Mouse (Mus musculus) retina, embryonic 14.5 days (tissue): ENCODE measurements at regions not wholly inside any gene's neighbourhood (a gene's known extent, or its start where the extent isn't known, plus 50 kb on each side); places are given as distances from the start of the nearest gene placed in this dataset.
A peak's percentile ranks its signal among the peaks of the same experiment; 100 is the strongest.

Experiments
- DNase-seq: peaks from one replicate; pipeline ENCODE4 v3.0.0-alpha.2; 2015; ENCODE audit warnings: low spot score

DNA sequence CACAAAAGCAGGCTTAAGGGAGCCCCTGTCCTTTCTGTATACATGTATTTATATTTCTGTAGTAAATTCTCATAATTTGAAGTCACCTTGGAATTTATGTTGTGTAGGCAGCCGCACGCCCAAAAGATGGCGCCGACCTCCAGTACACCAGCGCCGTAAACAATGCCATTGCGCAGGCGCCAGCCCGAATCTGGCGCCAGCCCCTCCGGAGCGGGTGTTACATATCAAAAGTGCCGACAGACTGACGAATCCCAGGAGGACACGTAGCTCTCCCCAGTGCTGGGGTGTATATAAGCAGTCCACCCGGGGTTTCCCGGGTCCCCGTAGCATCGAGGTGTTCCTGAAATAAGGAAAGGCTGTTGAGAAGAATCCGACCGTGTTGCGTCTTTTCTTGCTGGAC, 108.1 kb upstream of the Pde3a start:
- DNase-seq, result no peak

- DNase-seq, result peak; percentile 17
Observed at GRCm38 (mm10) chr6:141148417-141149169, 100.5 kb upstream of the Pde3a start.

DNA sequence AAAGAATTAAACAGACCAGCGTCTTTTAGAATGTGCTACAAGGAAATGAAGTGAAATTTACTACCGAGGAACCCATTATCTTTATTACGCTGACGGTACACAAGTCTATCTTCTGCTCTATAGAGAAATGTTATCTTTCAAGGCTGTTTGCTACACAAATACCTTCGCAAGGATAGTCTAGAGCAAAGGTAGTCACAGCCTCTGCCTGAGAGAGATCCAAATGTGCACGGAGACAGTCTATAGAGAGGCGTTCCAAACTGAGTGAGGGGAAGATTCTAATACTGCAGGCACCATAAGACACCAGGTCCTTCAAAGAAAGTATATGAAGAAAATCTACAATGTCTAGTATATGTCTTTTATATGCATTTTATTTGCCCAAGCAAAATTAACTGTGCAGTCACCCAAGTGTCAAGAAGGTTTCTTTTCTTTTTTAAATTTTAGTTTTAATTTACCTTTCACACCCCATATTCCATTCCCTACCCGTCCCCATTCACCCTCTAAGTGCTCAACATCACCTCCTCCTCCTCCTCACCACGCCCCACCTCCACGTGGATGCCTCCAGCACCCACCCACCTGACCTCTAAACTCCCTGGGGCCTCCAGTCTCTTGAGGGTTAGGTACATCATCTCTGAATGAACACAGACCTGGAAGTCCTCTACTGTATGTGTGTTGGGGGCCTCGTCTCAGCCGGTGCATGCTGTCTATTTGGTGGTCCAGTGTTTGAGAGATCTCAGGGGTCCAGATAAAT, 99.7 kb upstream of the Pde3a start:
- DNase-seq, result no peak

DNA sequence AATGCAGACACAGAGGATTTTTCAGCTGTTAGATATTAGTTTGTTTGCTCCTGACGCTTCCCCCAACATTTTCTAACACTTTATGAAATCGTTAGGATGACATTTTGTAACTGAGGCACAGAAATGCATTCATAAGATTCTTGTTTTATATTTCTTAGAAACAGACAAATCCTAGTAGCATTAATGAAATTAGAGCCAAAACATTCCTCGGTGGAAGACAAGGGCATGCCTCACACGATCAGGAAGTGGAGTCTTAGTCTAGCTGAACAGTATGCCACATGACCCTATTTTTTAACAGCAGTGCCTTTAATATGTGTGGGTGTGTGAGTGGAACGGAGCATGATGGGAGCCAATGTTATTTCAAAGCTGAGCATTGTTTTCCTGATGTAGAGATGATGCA, 89.7 kb upstream of the Pde3a start:
- DNase-seq, result no peak

DNA sequence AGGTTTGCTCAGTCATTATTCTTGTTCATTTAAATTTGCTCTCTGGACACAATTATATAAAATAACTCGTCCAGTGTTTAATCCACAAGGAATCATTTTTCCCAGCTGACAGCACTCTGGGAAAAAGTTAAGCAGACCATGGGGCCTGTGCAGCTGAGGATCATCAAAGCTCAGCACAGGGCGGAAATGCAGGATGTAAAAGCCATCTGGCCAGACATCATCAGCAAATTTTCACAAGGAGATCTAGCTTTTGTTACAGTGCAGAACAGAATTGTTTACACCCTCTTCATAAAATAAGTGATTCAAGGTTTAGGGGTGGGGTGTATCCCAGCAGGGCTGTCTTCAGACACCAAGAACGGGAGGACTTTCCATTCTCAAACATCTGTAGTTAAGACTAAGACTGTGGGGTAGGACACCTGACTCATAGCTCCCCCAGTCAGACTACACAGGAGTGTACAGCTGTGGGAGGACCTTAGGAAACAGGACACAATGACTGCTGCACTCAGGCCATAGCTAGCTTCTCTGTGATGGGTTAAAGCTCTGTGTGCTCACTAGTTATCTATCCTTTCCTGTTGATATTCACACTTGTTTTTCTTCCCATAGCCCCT, 87.3 kb upstream of the Pde3a start:
- DNase-seq, result no peak

- no peak for DNase-seq
Observed at GRCm38 (mm10) chr6:141167270-141167669, 81.8 kb upstream of the Pde3a start.

- DNase-seq, result no peak
Observed at GRCm38 (mm10) chr6:141168356-141168755, 80.7 kb upstream of the Pde3a start.

DNA sequence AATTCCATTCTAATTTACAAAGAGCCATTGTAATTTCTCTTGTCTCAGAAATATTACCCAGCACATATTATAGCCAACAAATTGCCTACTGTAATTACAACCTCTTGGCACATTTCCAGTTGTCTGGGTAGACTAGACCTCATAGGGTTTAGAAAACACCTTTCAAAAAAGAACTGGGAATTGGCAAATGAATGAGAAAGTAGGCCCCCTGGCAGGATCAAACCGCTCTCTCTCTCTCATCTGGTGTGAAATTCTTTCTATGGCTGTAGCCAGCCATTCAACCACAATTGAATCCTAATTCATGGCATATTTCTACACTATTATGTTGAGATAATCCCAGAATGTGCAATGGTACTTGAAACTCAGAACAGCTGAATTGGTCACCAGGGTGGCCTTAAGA, 65.3 kb upstream of the Pde3a start:
- DNase-seq, result no peak

- no peak for DNase-seq
Observed at GRCm38 (mm10) chr6:141188036-141188435, 61.0 kb upstream of the Pde3a start.

GRCm38 (mm10) chr6:141189093-141189492, 60.0 kb upstream of the Pde3a start:
- no peak for DNase-seq

DNA sequence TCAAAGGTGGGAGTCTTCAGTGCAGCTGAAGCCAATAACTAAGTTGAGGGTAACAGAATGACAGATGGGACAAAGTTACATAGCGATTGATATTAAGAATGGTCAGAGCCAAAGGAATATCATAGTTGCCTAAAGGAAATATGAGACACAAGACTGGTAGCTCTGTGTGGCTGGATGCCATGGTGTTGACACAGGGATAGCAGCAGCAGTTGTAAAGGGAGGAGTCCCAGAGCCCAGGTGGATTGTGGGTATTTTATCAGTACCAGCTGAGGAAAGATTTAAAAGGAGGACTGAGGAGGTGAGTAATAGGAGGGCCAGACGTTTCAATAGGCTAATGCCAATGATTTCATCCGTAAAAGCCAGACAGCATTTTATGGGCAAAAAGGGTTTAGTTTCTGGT, 59.4 kb upstream of the Pde3a start:
- no peak for DNase-seq

GRCm38 (mm10) chr6:141190383-141190782, 58.7 kb upstream of the Pde3a start:
- DNase-seq, result no peak

GRCm38 (mm10) chr6:141197501-141197900, 51.6 kb upstream of the Pde3a start:
- DNase-seq, result no peak
